Mouse (Mus musculus): ENCODE measurements around the gene Barhl1. TPM values are rescaled to one million over a fixed set of nuclear protein-coding genes. Genes with fewer than 3 reads are reported as not detected.

Gene Barhl1
- total and polyA plus RNA-seq, 2 experiments from 2014 or later, result 0.57 to 1.0 TPM

DNA sequence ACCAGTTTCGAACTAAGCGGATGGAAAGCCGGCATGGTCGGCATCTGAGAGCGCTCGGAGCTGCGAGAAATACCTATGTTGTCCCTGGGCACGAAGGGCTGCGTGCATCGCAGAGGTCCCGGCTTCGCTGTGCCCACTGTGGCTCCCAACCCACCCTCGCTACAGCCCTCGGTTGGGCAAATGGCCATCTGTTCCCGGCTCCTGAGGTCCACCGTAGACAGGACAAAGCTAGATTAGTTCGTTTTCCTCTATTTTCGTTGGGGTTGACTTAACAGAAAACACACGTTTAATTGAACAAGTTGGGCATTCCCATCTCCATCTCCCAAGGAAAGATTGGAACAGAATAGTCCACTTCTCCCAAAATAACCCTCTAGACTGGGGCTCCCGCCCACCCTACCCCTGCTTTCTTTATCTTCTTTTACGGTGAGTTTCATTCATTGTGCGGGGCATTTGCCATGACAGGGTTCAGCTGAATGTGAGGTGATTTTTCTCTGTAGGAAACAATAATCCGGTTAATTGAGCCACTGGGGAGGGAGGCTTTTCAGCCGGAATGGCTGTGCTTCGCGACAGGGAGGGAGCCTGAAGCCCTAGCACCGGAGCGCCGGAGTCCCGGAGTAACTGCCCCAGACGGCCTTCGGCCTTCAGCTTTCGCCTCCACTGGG is 4.3 kb downstream of the Barhl1 start:
- Histone ChIP-seq H3K9ac (no peak overlapping the region), H3K4me2 (ENCODE audit: low read depth) (no peak overlapping the region), H3K9me3 (ENCODE audit: low read length) (no peaks in the 10 kb centered on the region), H3K36me3 (ENCODE audit: insufficient read depth) (no peaks in the 10 kb centered on the region), H3K4me1 (ENCODE audit: insufficient read depth) (0 out of 2 replicates have a peak, but pooled peaks cover 6% of the 10 kb centered on the region), H3K27ac (ENCODE audit: low read depth, low read length) (no peak overlapping the region), H3K4me3 (ENCODE audit: low read depth, low read length) (no peak overlapping the region), H3K27me3 (ENCODE audit: insufficient read depth, low read length) (peaks cover 92% of the 10 kb centered on the region)
- peak; percentile 75 for DNase-seq
- no peak for ATAC-seq
- TF ChIP-seq CTCF (IDR thresholded peaks at IDR 0.05; ENCODE audit: low read depth), result no peak
- WGBS, result 2% methylated on average over 33 of the region's 33 CpGs

DNA sequence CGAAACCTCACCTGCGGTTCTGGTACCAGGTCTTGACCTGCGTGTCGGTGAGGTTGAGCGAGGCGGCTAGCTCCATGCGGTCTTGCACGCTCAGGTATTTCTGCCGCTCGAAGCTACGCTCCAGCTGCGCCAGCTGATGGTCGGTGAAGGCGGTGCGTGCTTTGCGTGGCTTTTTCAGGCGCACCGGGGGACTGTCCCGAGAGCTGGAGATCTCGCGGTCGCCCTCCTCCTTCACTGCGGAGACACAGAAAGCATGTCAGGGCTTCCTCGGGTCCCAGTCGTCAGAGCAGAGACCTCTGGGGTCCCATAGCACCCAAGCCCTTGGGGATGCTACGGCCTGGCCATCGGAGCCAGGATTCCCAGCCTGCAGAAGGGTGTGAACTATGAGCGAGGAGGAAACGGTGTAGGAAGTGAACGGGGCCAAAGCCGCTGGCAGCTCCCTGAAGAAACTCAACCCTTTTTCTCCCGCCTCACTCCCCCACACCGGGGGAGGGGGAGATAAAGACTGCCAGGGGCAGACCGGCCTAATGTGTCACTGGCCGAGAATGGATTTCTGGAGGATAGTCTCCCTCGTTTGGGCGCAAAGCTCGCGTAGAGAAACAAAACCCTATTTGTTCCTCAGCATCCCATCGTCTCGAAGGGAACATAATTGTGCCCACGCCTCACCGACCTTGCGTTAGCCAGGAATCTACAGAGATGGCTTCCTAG is 5.0 kb downstream of the Barhl1 start:
- WGBS, result 3% methylated on average over 44 of the region's 44 CpGs
- Histone ChIP-seq H3K27me3 (ENCODE audit: insufficient read depth, low read length) (peaks cover 90% of the 10 kb centered on the region), H3K9me3 (ENCODE audit: low read length) (no peaks in the 10 kb centered on the region), H3K4me2 (ENCODE audit: low read depth) (no peak overlapping the region; the same call in 1 of the 2 replicates), H3K36me3 (ENCODE audit: insufficient read depth) (0 out of 2 replicates have a peak, but pooled peaks cover 3% of the 10 kb centered on the region), H3K4me3 (ENCODE audit: low read depth, low read length) (no peak overlapping the region), H3K27ac (ENCODE audit: low read depth, low read length) (no peak overlapping the region), H3K9ac (no peak overlapping the region), H3K4me1 (ENCODE audit: insufficient read depth) (0 out of 2 replicates have a peak, but pooled peaks cover 6% of the 10 kb centered on the region)
- TF ChIP-seq CTCF (IDR thresholded peaks at IDR 0.05; ENCODE audit: low read depth), result no peak
- DNase-seq, result peak; percentile 20
- ATAC-seq, result no peak

DNA sequence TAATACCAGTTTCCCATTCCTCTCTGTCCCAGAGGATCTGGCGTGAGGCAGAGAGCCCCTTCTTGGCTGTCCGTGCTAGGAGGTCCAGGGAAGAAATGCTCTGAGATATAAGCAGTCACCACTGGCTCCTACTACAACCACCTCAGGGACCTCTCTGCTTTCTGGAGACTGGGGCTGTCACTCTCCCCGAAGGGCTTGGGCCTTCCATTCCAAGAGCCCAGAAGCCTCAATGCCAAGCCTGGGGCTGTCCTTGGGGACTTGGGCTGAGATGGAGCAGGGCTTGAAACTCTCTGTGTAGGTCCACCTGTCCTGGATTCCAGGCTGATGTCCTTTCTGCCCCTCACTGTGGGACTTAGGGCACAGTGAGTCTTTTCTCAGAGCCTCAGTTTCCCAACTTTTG is 5.6 kb downstream of the Barhl1 start:
- H3K4me3 ChIP-seq (ENCODE audit: low read depth, low read length), result no peak overlapping the region
- 13% methylated on average over 3 of the region's 3 CpGs for WGBS
- no peak for ATAC-seq
- peaks cover 84% of the 10 kb centered on the region for H3K27me3 ChIP-seq (ENCODE audit: insufficient read depth, low read length)
- H3K9ac ChIP-seq, result no peak overlapping the region
- TF ChIP-seq CTCF (IDR thresholded peaks at IDR 0.05; ENCODE audit: low read depth), result no peak
- no peak overlapping the region for H3K27ac ChIP-seq (ENCODE audit: low read depth, low read length)
- H3K36me3 ChIP-seq (ENCODE audit: insufficient read depth), result peaks cover 6% of the 10 kb centered on the region; the same call in 1 of the 2 replicates
- 0 out of 2 replicates have a peak, but pooled peaks cover 2% of the 10 kb centered on the region for H3K4me1 ChIP-seq (ENCODE audit: insufficient read depth)
- no peaks in the 10 kb centered on the region for H3K9me3 ChIP-seq (ENCODE audit: low read length)
- no peak overlapping the region for H3K4me2 ChIP-seq (ENCODE audit: low read depth)
- DNase-seq, result no peak

DNA sequence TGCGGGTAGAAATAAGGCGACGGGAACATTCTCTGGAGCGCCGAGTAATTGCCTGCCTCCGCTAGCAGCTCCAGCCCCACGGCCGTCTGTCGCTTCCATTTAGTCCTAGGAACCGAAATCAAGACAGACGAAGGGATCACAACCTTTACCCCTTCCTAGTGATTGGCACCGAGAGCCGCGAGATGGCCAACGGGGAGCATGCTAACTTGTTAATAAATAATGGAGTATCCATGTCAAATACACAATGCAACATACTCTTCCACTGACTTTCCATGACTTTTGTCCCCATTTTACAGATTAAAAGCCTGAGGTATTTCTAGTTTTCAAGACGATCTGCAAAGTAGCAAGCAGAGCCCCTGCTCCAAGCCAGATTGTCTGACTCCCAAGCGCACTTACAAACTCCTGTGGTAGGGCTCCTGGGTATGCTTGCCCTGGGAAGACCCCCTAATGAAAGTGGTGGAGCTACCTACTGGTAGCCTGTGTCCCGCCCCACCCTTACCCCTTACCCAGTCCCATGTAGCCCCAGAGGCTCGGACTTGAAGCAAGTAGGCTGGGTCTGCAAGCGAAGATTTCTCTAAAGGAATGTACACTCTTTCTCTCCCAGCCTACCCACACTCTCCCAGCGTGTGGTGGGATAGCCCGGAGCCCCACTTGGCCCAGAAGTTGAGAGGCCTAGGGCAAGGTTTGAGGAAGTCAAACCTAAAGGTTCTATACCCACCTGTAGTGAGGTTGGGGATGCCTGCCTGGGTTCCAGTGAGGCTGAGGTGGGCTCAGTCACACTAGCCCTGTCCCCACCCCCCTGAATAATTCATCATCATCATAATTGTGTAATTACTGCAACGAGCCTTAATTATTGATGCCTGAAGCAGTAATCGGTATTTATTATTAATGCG is 6.4 kb downstream of the Barhl1 start:
- DNase-seq (no peak), ATAC-seq (no peak)
- Histone ChIP-seq H3K9ac (no peak overlapping the region), H3K36me3 (ENCODE audit: insufficient read depth) (peaks cover 12% of the 10 kb centered on the region; the same call in 1 of the 2 replicates), H3K4me1 (ENCODE audit: insufficient read depth) (no peaks in the 10 kb centered on the region), H3K4me2 (ENCODE audit: low read depth) (no peak overlapping the region), H3K4me3 (ENCODE audit: low read depth, low read length) (no peak overlapping the region), H3K27ac (ENCODE audit: low read depth, low read length) (no peak overlapping the region), H3K9me3 (ENCODE audit: low read length) (no peaks in the 10 kb centered on the region), H3K27me3 (ENCODE audit: insufficient read depth, low read length) (peaks cover 76% of the 10 kb centered on the region)
- 6% methylated on average over 25 of the region's 25 CpGs for WGBS
- TF ChIP-seq CTCF (IDR thresholded peaks at IDR 0.05; ENCODE audit: low read depth), result no peak

DNA sequence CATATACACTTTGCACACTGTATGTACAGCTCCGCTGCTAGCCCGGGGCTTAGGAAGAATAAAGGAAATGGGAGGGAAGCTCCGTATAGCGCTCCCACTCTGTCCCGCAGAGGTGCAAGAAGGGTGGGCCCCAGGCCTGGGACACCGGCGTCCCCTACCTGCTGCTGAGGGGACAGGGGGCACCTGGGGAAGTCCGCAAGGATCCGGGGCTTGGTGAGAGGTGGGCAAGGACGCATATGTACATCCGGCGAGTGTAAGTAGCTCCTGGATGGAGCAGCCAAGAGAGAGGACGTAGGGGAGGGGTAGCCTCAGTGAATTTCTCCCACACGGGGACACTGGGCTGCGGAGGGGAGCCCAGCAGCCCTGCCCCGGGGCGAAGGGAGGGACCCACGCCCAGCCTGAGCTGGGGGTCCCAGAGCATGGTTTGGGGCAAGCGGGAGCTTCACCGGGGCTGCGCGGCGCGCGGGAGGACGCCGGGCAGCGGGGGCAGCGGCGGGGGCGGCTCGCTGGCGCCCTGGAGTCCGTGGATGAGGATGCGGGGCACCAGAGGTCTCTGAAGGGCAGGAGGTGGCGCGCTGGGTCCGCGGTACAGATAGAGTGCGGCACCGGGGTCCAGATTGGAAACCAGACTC is 7.2 kb downstream of the Barhl1 start:
- WGBS, result 2% methylated on average over 41 of the region's 41 CpGs
- no peak for TF ChIP-seq CTCF (IDR thresholded peaks at IDR 0.05; ENCODE audit: low read depth)
- DNase-seq (no peak), ATAC-seq (no peak; the same call in 1 of the 2 replicates)
- no peaks in the 10 kb centered on the region for H3K4me1 ChIP-seq (ENCODE audit: insufficient read depth)
- no peak overlapping the region for H3K27ac ChIP-seq (ENCODE audit: low read depth, low read length)
- peaks cover 20% of the 10 kb centered on the region for H3K36me3 ChIP-seq (ENCODE audit: insufficient read depth)
- H3K9me3 ChIP-seq (ENCODE audit: low read length), result no peaks in the 10 kb centered on the region
- no peak overlapping the region for H3K9ac ChIP-seq
- no peak overlapping the region for H3K4me2 ChIP-seq (ENCODE audit: low read depth)
- H3K4me3 ChIP-seq (ENCODE audit: low read depth, low read length), result no peak overlapping the region
- H3K27me3 ChIP-seq (ENCODE audit: insufficient read depth, low read length), result peaks cover 69% of the 10 kb centered on the region

DNA sequence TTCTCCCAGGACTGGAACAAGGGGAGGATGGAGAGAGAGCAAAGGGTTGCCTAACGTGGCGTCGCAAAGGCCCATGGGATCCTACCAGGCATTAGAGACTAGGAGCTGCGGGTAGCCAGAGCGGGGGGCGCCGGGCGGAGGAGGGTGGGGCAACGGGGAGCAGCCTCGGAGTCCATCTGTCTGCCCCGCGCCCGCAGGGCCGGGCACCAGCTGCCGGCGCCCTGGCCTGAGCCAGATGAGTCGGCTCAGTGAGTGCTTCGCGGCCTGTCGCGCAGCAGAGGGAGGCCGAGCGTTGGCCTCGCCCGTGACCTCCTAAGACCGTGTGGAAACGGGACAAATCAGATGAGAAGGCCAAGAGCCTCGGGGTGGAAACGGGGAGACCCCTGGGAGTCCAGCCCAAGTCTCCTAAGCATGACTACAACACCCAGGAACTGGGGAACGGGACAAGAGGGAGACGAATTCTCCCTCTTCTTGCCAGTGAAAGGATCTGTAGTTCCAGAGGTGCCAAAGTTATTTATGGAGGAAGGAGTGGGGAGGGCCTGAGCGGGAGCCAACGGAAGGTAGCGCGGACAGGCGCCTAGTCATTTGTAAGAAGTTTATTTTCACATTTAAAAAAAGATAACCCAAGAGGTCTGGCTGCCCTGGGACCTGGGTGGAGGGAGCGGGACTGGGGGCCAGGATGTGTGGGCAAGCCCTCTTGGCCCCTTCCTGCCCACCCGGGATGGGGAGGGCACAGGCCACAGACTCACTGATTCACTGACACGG is 7.9 kb downstream of the Barhl1 start:
- H3K36me3 ChIP-seq (ENCODE audit: insufficient read depth), result peaks cover 20% of the 10 kb centered on the region
- H3K4me2 ChIP-seq (ENCODE audit: low read depth), result peak overlapping the region; percentile 1; the same call in 1 of the 2 replicates
- ATAC-seq, result peak; percentile 34; the same call in 1 of the 2 replicates
- no peak overlapping the region for H3K9ac ChIP-seq
- H3K4me1 ChIP-seq (ENCODE audit: insufficient read depth), result no peaks in the 10 kb centered on the region
- no peaks in the 10 kb centered on the region for H3K9me3 ChIP-seq (ENCODE audit: low read length)
- 3% methylated on average over 37 of the region's 39 CpGs for WGBS
- TF ChIP-seq CTCF (IDR thresholded peaks at IDR 0.05; ENCODE audit: low read depth), result no peak
- no peak overlapping the region for H3K27ac ChIP-seq (ENCODE audit: low read depth, low read length)
- peaks cover 61% of the 10 kb centered on the region for H3K27me3 ChIP-seq (ENCODE audit: insufficient read depth, low read length)
- H3K4me3 ChIP-seq (ENCODE audit: low read depth, low read length), result no peak overlapping the region
- DNase-seq, result no peak
